Mouse (Mus musculus) heart, embryonic 15.5 days (tissue): ENCODE measurements around the gene Xpa. TPM values are rescaled to one million over a fixed set of nuclear protein-coding genes. Genes with fewer than 3 reads are reported as not detected.

Experiments used
- ATAC-seq: fragments of 200-750 bp; cut with Nextera tagmentation; replicated peaks from 2 replicates; pipeline ENCODE4 v1.8.0; 2017; ENCODE audit warnings: low read depth, moderate TSS enrichment; ENCODE audit not compliant: insufficient number of reproducible peaks, insufficient read depth, low FRiP score
- H3K27ac ChIP-seq: fragments of 300-500 bp; sonication (generic); 2 replicates; pipeline ENCODE4 v1.5.1; 2015; ENCODE audit warnings: mild to moderate bottlenecking, inconsistent platforms
- H3K27me3 ChIP-seq: fragments of 300-500 bp; sonication (generic); 2 replicates; pipeline ENCODE4 v1.6.1; 2015; ENCODE audit warnings: inconsistent platforms
- H3K36me3 ChIP-seq: fragments of 300-500 bp; sonication (generic); 2 replicates; pipeline ENCODE4 v1.6.1; 2015; ENCODE audit warnings: mild to moderate bottlenecking, inconsistent platforms
- H3K4me1 ChIP-seq: fragments of 300-500 bp; sonication (generic); replicated peaks from 2 replicates; pipeline ENCODE4 v1.6.1; 2015; ENCODE audit warnings: inconsistent platforms
- H3K4me2 ChIP-seq: fragments of 300-500 bp; sonication (generic); 2 replicates; pipeline ENCODE4 v1.6.1; 2015; ENCODE audit warnings: inconsistent platforms, mild to moderate bottlenecking, moderate library complexity
- H3K4me3 ChIP-seq: fragments of 300-500 bp; sonication (generic); 2 replicates; pipeline ENCODE4 v1.5.1; 2015; ENCODE audit warnings: mild to moderate bottlenecking, inconsistent platforms
- H3K9ac ChIP-seq: fragments of 300-500 bp; sonication (generic); 2 replicates; pipeline ENCODE4 v1.6.1; 2015; ENCODE audit warnings: mild to moderate bottlenecking, inconsistent platforms
- H3K9me3 ChIP-seq: fragments of 300-500 bp; sonication (generic); replicated peaks from 2 replicates; pipeline ENCODE4 v1.6.1; 2016; ENCODE audit warnings: inconsistent platforms
- WGBS: fragments of 180-500 bp; shearing (Covaris S2); methylation state at CpG from one replicate; pipeline ENCODE4 v1.1.7; 2015; ENCODE audit warnings: mixed read lengths; 5-methylcytosine and 5-hydroxymethylcytosine counted together
- polyA plus RNA-seq: library from polyadenylated mRNA; unstranded; fragments of >200 nt; fragmentation: Nextera tagmentation; extraction: Ambion mirVana; gene quantifications from 2 replicates; pipeline ENCODE4 v1.2.1, GENCODE M21; 2015

Xpa gene
- polyA plus RNA-seq, 1 experiment from 2014 or later = 15.5 TPM

DNA sequence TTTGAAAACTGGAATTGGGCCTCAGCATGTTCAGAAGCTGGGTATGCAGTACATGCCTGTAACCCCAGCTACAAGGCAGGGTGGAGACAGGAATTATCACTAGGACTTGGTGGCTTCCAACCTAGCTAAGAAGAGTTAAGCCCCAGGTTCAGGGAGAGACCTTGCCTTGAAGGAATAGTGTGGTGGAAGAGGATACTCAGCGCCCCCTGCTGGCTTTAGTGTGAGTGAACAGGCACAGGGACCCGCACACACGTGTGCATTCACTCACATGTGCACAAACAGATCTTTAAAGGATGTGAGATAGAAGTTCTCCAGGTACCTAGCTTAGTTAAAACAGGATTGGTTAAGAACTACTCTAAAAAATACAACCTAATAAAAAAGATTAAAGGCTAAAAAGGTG lies 51.8 kb downstream of the Xpa start:
- Histone ChIP-seq H3K9ac (no peak overlapping the region), H3K4me1 (peaks cover 12% of the 10 kb centered on the region), H3K27me3 (no peaks in the 10 kb centered on the region), H3K9me3 (no peaks in the 10 kb centered on the region), H3K36me3 (peaks cover 21% of the 10 kb centered on the region), H3K27ac (no peak overlapping the region), H3K4me2 (no peak overlapping the region), H3K4me3 (no peak overlapping the region)
- no peak for ATAC-seq
- 73% methylated on average over 3 of the region's 3 CpGs for WGBS

DNA sequence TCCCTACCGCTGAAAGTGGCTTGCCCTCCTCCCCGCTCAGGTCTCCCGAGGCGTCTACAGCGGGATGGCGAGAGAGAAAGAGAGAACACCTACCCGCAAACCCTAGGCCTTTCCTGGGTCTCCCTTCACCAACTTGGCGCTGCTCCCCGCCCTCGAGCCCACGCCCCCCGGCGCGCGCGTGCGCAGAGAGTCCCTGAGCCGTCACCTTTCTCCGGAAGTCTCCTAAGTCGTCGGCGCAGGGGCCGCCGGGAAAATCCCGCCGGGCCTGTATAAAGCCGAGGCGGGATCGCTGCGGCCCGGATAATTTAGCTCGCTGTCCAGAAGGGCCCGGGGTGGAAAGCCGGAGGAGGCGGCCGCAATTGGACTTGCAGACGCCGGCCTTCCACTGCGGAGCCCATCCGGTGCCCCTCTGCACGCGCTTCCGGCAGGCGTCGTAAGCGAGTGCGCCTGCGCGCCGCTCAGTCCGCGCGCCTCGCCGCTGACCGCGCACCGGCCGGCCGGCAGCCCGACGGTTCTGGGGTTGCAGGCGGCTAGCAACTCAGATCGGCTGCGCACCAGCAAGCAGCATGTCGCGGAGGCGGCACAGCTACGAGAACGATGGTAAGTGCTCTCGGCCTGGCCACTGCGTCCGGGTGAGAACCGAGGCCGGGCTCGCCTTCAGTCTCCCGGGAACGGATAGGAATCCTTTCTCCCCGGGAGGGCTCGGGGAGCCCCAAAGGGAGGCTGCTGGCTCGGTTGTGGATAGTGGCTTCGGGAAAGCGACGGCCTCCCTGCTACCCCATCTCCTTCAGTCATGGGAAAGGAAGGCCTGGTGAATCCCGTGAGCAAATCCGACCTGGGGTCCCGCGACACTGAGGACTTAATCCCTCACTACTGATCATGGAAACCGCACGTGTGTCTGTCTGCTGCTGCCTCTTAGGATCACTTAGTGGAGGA lies 57.6 kb downstream of the Xpa start, which contains the start of the genes Ncbp1 and Tstd2:
Ncbp1 (plus strand) TSS at position 327 of the 936 bp plus-strand sequence.
Tstd2 (minus strand) TSS at position 408 of the 936 bp plus-strand sequence.
- Histone ChIP-seq H3K27ac (peak within 1 kb of the TSS; percentile 98), H3K9ac (peak within 1 kb of the TSS; percentile 93), H3K4me2 (peak within 1 kb of the TSS; percentile 85), H3K4me1 (peaks cover 21% of the 10 kb centered on the region), H3K4me3 (peak within 1 kb of the TSS; percentile 90), H3K9me3 (no peaks in the 10 kb centered on the region), H3K27me3 (no peaks in the 10 kb centered on the region), H3K36me3 (peaks cover 19% of the 10 kb centered on the region)
- ATAC-seq = peak; percentile 89
- under 1% methylated on average over 89 of the region's 90 CpGs for WGBS

DNA sequence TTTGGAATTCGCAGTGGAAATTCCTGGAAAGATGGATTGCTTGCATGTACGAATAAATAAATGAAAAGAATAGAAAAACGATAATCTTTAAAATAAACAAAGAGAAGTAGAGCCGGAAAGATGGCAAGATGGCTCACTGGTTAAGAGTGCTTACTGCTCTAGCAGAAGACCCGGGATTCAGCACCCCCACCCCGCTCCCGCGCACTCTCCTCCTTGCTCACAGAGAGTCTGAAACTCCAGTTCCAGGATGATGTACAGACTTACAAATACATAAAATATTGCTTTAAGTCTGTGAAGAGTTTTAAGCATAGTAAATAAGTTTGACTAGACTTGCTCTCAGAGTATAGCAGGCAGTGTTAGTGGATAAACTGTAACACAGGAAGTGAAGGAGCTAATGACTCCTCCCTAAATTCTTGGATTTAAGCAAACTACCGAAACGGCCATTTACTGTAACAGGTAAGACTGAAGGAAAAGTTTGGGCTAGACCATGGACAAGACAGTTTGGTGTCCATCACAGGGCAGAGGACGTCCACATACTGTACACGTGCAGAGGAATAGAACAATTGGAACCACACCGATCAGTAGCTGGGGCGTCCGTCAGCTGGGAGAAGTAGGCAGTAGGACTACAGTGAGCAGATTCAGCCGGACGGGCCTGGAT lies 58.4 kb downstream of the Xpa start:
- peak overlapping the region; percentile 93 for H3K9ac ChIP-seq
- H3K27me3 ChIP-seq = no peaks in the 10 kb centered on the region
- peaks cover 21% of the 10 kb centered on the region for H3K4me1 ChIP-seq
- peak; percentile 73 for ATAC-seq
- H3K27ac ChIP-seq = peak overlapping the region; percentile 98
- H3K9me3 ChIP-seq = no peaks in the 10 kb centered on the region
- peak overlapping the region; percentile 85 for H3K4me2 ChIP-seq
- H3K36me3 ChIP-seq = peaks cover 25% of the 10 kb centered on the region
- H3K4me3 ChIP-seq = peak overlapping the region; percentile 90
- WGBS = 5% methylated on average over 17 of the region's 17 CpGs

DNA sequence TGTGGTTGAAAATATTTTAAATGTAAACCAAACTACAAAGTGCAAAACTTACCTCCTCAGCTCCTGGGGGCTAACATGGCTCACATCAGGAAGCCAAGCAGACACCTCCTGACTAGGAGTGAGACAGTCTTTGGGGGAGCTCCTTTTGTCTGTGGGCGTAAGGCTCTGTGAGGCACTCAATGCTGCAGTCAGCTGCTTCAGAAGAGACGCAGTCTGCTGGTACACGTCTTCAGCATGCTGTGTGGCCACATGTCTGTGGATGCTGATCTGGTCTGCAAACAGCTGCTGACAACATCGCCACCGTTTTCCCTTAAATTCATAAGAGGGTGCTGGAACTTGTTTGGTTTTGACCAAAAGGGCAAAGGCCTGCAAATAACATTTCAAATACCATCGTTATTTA lies 64.3 kb downstream of the Xpa start:
- no peak overlapping the region for H3K9ac ChIP-seq
- ATAC-seq = no peak
- H3K36me3 ChIP-seq = peaks cover 58% of the 10 kb centered on the region
- no peak overlapping the region for H3K4me3 ChIP-seq
- H3K9me3 ChIP-seq = no peaks in the 10 kb centered on the region
- no peak overlapping the region for H3K27ac ChIP-seq
- no peaks in the 10 kb centered on the region for H3K27me3 ChIP-seq
- no peaks in the 10 kb centered on the region; the same call in 1 of the 2 replicates for H3K4me1 ChIP-seq
- WGBS = 86% methylated on average over 6 of the region's 6 CpGs
- H3K4me2 ChIP-seq = no peak overlapping the region

DNA sequence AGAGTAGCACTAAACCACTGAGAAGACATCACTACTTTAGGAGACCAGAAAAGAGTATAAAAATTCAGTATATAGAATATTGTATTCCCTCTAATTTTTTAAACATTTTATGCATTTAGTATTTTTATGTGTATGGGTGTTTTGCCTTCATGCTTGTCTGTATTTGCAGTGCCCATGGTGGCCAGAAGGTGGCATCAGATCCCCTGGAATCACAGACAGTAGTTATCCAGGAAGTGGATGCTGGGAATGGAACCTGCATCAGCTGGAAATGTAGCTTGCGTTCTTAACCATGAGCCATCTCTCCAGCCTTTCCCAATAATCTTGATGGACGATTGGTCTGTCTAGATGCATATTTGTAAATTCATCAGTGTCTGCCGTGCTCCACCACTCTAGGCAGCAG lies 65.9 kb downstream of the Xpa start:
- H3K4me3 ChIP-seq = no peak overlapping the region
- no peaks in the 10 kb centered on the region for H3K4me1 ChIP-seq
- H3K27me3 ChIP-seq = no peaks in the 10 kb centered on the region
- 79% methylated on average over 3 of the region's 3 CpGs for WGBS
- H3K4me2 ChIP-seq = no peak overlapping the region
- H3K9me3 ChIP-seq = no peaks in the 10 kb centered on the region
- ATAC-seq = no peak
- no peak overlapping the region for H3K27ac ChIP-seq
- no peak overlapping the region for H3K9ac ChIP-seq
- peaks cover 65% of the 10 kb centered on the region for H3K36me3 ChIP-seq

DNA sequence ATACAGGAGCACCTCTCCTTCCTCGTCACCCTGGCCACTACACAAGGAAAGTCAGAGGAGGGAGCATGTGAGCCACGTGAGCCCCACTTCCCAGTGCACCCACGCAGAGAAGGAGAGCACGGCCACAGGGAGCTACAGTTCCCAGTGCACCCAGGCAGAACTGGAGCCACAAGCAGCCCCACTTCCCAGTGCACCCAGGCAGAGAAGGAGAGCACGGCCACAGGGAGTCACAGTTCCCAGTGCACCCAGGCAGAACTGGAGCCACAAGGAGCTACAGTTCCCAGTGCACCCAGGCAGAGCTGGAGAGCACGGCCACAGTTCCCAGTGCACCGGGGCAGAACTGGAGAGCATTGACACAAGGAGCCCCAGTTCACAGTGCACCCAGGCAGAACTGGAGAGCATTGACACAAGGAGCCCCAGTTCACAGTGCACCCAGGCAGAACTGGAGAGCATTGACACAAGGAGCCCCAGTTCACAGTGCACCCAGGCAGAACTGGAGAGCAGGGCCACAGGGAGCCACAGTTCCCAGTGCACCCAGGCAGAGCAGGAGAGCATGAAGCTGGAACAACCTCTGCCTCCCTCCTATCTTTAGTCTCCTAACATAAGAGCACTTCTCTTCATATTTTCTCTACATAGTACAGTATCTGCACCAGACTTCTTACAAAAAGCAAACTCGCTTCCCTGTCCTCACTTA lies 66.7 kb downstream of the Xpa start:
- H3K9ac ChIP-seq = no peak overlapping the region
- 90% methylated on average over 8 of the region's 8 CpGs for WGBS
- H3K27ac ChIP-seq = no peak overlapping the region
- no peak overlapping the region for H3K4me3 ChIP-seq
- H3K27me3 ChIP-seq = no peaks in the 10 kb centered on the region
- peaks cover 66% of the 10 kb centered on the region for H3K36me3 ChIP-seq
- no peaks in the 10 kb centered on the region for H3K4me1 ChIP-seq
- H3K9me3 ChIP-seq = no peaks in the 10 kb centered on the region
- H3K4me2 ChIP-seq = no peak overlapping the region
- no peak for ATAC-seq

DNA sequence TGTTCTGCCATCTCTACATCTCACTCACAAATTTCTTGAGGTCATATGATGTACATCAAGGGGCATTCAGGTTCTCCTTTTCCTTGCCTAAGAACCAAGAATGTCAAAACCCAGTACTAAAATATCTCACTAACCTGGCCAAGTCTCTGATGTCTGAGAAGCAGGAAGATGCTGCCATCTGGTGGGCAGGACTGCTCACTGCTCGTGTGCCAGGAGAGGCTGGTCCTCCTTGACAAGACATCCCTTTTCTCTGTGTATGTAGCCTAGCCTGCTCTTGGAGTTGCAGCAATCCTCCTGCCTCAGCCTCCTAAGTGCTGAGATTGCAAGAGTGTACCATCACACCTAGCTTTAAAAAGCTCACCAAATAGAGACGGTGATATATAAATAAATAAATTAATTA lies 69.6 kb downstream of the Xpa start:
- Histone ChIP-seq H3K4me3 (no peak overlapping the region), H3K4me2 (no peak overlapping the region), H3K27me3 (no peaks in the 10 kb centered on the region), H3K4me1 (no peaks in the 10 kb centered on the region), H3K27ac (no peak overlapping the region), H3K9me3 (no peaks in the 10 kb centered on the region), H3K36me3 (peaks cover 70% of the 10 kb centered on the region), H3K9ac (no peak overlapping the region)
- ATAC-seq = no peak
- whole genome bisulfite sequencing = 47% methylated on average over 2 of the region's 2 CpGs

DNA sequence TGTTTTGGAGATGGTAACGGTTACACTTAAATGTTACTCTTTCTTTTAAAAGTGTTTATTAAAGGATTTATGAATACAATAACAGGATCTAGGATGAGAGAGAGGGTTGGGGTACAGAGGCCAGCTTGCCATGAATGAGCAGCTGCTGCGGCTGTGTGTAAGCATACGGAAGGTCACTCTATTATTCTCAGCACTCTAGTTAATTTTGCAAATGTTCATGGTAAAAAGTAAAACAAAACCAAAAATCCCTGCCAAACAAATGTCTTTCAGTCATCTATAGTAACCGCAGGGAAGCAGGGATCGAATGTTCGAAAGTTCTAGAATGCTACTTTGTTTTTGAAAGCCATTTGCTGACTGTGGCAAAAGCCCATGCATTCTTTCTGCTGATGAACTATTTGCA lies 72.8 kb downstream of the Xpa start:
- no peak for ATAC-seq
- H3K36me3 ChIP-seq = peaks cover 76% of the 10 kb centered on the region
- 92% methylated on average over 6 of the region's 6 CpGs for WGBS

DNA sequence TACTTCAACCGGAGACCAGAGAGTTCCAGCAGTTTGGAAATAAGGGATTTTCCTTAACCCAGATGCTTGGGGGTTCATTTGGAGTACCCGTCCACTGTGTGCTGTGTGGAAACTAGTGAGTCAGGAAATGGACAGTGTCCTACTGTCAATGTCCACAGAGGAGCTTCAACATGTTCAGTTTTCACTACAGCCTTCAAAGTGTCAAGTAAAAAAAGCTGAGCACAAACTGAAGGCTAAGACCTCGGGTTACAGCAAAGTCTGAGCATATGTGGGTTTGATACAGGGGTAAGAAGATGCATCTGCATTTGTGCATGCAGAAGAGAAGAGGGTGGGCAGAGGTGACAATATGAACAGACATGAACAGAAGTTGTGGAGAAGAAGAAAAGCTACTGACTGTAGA lies 75.3 kb downstream of the Xpa start:
- Histone ChIP-seq H3K4me1 (peaks cover 4% of the 10 kb centered on the region; the same call in 1 of the 2 replicates), H3K27me3 (no peaks in the 10 kb centered on the region), H3K9ac (no peak overlapping the region), H3K9me3 (no peaks in the 10 kb centered on the region), H3K27ac (no peak overlapping the region), H3K4me2 (no peak overlapping the region), H3K36me3 (peaks cover 82% of the 10 kb centered on the region), H3K4me3 (no peak overlapping the region)
- 75% methylated on average over 3 of the region's 3 CpGs for WGBS
- no peak for ATAC-seq

More for the DNA sequence above, 72.8 kb downstream of the Xpa start:
- Histone ChIP-seq H3K4me1 (no peaks in the 10 kb centered on the region), H3K9me3 (no peaks in the 10 kb centered on the region), H3K4me2 (no peak overlapping the region), H3K9ac (no peak overlapping the region), H3K27ac (no peak overlapping the region), H3K4me3 (no peak overlapping the region), H3K27me3 (no peaks in the 10 kb centered on the region)

DNA sequence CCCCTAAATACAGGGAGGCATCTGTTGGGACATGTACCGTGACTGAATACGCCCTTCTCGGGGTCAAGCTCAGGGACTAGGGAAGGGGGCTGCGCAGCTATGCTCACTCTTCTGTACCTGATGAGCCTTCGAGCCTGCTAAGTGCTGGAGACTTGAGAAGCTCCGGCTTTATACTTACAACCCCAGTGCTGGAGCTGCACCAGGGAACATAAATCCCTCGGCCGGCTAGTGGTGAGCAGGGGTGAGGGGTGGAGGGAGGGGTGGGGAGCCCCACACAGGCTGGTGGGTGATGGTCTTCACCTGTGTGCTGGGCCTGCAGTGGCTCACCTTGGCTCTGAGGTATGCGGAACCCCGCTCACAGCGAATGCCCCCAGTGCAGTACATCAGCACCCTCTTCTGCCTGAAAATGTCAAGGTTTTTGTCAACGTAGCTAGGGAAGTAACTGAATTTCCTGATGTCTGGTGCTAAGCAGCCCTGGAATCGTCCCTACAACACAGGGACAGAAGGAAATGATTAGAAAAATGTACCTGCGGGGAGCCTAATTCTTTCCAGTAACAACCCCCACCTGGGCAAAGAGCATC lies 76.5 kb downstream of the Xpa start:
- no peak for ATAC-seq
- Histone ChIP-seq H3K9ac (no peak overlapping the region), H3K27ac (no peak overlapping the region), H3K9me3 (no peaks in the 10 kb centered on the region), H3K27me3 (no peaks in the 10 kb centered on the region), H3K4me3 (no peak overlapping the region), H3K4me2 (no peak overlapping the region), H3K4me1 (peaks cover 4% of the 10 kb centered on the region; the same call in 1 of the 2 replicates), H3K36me3 (peaks cover 81% of the 10 kb centered on the region)
- WGBS = 84% methylated on average over 14 of the region's 14 CpGs

DNA sequence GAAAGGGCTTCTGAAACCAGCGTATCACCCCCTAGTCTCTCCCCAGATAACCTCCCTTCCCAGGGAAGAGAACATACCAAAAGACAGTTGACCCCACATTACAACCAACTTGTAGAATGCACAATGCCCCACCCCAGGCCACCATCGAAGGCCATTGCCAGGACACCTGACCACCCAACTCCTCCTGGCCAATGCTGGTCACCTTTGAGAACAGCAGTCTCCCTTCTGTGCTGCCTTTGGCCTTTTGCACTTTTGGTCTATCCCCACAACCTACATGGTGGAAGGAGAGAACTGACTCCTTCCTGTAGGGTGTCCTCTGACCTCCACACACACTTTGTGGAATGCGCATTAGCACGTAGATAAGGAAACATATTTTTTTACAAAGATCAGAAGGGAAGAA lies 78.6 kb downstream of the Xpa start:
- 92% methylated on average over 4 of the region's 4 CpGs for WGBS
- Histone ChIP-seq H3K36me3 (peaks cover 84% of the 10 kb centered on the region), H3K4me3 (no peak overlapping the region), H3K27ac (0 out of 2 replicates have a peak overlapping the region, but pooled peaks have one; percentile 30), H3K9me3 (no peaks in the 10 kb centered on the region), H3K9ac (no peak overlapping the region), H3K4me2 (no peak overlapping the region), H3K4me1 (peaks cover 4% of the 10 kb centered on the region; the same call in 1 of the 2 replicates), H3K27me3 (no peaks in the 10 kb centered on the region)
- no peak for ATAC-seq
